In genomic region chr15:38589010-38589409, GRCm38 (mm10) we compare ENCODE assay signal across 28 mouse cellular contexts.
"Had no signal": no experiment of that assay in that cellular context is flagged by ENCODE, and none has a peak within 500 bp of the region (broad histone marks: within the 10 kb centered on the region; RNA-seq: fewer than 3 reads in every experiment).

No protein-coding gene starts in this region.

- H3K4me1 ChIP-seq: limb, embryonic 12.5 days; limb, embryonic 13.5 days; liver, embryonic 12.5 days; liver, embryonic 13.5 days; liver, embryonic 15.5 days; megakaryocyte, embryonic 14.5 days; midbrain, embryonic 13.5 days; midbrain, embryonic 15.5 days had no signal

- H3K27me3 ChIP-seq: limb, embryonic 12.5 days; limb, embryonic 13.5 days; limb, embryonic 15.5 days; lung, embryonic 15.5 days; midbrain, embryonic 12.5 days; midbrain, embryonic 13.5 days; midbrain, embryonic 15.5 days had no signal

- H3K9me3 ChIP-seq: limb, embryonic 10.5 days; limb, embryonic 12.5 days; limb, embryonic 13.5 days; limb, embryonic 15.5 days; liver, embryonic 12.5 days; liver, embryonic 13.5 days; liver, embryonic 15.5 days; lung, embryonic 15.5 days; midbrain, embryonic 10.5 days; midbrain, embryonic 12.5 days; midbrain, embryonic 13.5 days; midbrain, embryonic 15.5 days had no signal

- H3K4me3 ChIP-seq: limb, embryonic 10.5 days; limb, embryonic 12.5 days; limb, embryonic 13.5 days; limb, embryonic 15.5 days; liver, embryonic 12.5 days; liver, embryonic 13.5 days; liver, embryonic 15.5 days; lung, embryonic 15.5 days; megakaryocyte, embryonic 14.5 days; midbrain, embryonic 10.5 days; midbrain, embryonic 12.5 days; midbrain, embryonic 13.5 days; midbrain, embryonic 15.5 days; myocyte had no signal

- ATAC-seq: liver, embryonic 12.5 days; liver, postnatal 0 days; midbrain, embryonic 13.5 days; midbrain, embryonic 15.5 days; midbrain, embryonic 16.5 days had no signal

- DNase-seq: left cerebral cortex, postnatal 4 days; liver; liver, embryonic 13.5 days; liver, postnatal 0 days; lung, adult 2 months; lung, postnatal 10 days; lung, postnatal 14 days; lung, postnatal 4 days; midbrain, embryonic 14.5 days had no signal

- H3K36me3 ChIP-seq: limb, embryonic 10.5 days; limb, embryonic 12.5 days; limb, embryonic 13.5 days; limb, embryonic 15.5 days; liver, embryonic 12.5 days; liver, embryonic 13.5 days; liver, embryonic 15.5 days; lung, embryonic 15.5 days; midbrain, embryonic 10.5 days; midbrain, embryonic 12.5 days; midbrain, embryonic 13.5 days; midbrain, embryonic 15.5 days had no signal

- H3K27ac ChIP-seq: limb, embryonic 10.5 days; limb, embryonic 12.5 days; limb, embryonic 13.5 days; limb, embryonic 15.5 days; liver, embryonic 12.5 days; liver, embryonic 13.5 days; liver, embryonic 14.5 days; liver, embryonic 15.5 days; lung, embryonic 15.5 days; macrophage; midbrain, embryonic 10.5 days; midbrain, embryonic 12.5 days; midbrain, embryonic 13.5 days; midbrain, embryonic 15.5 days had no signal

- H3K4me2 ChIP-seq: limb, embryonic 12.5 days; limb, embryonic 13.5 days; limb, embryonic 15.5 days; liver, embryonic 11.5 days; liver, embryonic 12.5 days; liver, embryonic 13.5 days; liver, embryonic 15.5 days; lung, embryonic 14.5 days; lung, embryonic 15.5 days; midbrain, embryonic 11.5 days; midbrain, embryonic 12.5 days; midbrain, embryonic 13.5 days; midbrain, embryonic 15.5 days had no signal

- H3K9ac ChIP-seq: limb, embryonic 12.5 days; limb, embryonic 13.5 days; limb, embryonic 15.5 days; liver, embryonic 12.5 days; liver, embryonic 13.5 days; liver, embryonic 14.5 days; liver, embryonic 15.5 days; liver, postnatal 0 days; lung, embryonic 14.5 days; lung, embryonic 15.5 days; midbrain, embryonic 12.5 days; midbrain, embryonic 13.5 days; midbrain, embryonic 15.5 days had no signal
